Mouse (Mus musculus) cerebellum, postnatal 10 days (tissue): ENCODE results near the gene Ttc41.

Experiments used
- DNase-seq, 2 experiments: peaks; one replicate each; pipeline ENCODE4 v3.0.0; 2021; ENCODE audit warnings: mixed read lengths in 2 of 2

Gene Ttc41

DNA sequence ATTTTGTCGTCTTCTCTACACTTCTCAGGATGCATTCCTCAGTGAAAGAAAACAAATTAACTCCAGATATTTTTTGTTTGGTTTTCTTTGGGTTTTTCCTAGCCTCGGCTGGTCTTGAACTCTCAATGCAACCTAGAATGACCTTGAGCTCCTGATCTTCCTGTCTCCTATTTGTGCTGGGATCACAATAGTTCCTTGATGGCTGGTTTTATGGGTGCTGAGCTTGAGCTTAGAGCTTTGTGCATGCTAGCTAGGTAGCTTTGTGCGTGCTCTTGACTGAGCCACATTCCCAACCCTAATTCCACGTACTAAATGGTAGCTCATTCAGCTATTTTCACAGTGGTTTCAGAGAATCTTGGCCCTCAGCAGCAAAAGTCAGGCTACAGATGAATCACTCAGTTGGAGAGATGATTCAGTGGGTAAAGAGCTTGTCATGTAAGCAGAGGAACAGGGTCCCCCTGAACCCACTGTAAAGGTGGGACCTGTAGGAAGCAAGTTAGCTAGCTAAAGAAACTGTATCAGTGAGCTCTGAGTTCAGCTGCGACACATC is 78.6 kb downstream of the Ttc41 start:
- no peak for DNase-seq

- DNase-seq: no peak
Observed at GRCm38 (mm10) chr10:86785396-86785795, 79.8 kb downstream of the Ttc41 start.

DNA sequence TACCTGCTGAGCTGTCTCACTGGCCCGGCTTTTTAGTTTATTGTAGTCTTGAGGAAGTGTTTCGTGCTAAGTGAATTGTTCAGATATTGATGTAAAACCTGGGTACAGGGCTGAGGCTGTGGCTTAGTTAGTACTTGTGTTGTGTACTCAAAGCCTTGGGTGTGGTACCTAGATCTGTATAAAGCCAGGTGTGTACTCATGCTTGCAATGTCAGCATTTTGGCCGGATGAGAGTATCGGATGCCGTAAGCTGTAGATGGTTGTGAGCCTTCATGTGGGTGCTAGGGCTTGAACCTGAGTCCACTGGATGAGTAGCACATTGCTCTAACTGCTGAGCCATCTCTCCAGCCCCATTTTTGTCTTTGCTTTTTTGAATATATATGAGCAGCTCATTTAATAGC is 80.5 kb downstream of the Ttc41 start:
- DNase-seq: no peak

DNA sequence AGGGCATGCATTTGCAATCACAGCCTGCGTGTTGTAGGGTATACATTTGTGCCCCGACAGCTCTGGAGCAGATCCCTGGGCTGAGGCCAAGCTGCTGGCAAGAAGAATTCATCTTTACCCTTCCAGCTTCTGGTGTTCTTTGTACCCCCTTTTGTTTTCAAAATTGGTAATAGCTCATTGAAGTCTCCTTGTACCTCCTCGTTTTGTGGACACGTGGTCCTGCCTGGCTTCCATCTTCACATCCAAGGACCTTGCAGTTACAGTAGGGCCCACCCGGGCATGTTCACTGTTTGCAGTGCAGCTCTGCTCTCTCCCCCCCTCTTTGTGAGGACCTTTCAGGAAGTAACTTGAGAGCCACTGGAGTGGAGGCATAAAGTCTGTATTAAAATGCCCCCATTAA is 82.6 kb downstream of the Ttc41 start:
- peak in 1 of 2 experiments; percentile 47 for DNase-seq

DNA sequence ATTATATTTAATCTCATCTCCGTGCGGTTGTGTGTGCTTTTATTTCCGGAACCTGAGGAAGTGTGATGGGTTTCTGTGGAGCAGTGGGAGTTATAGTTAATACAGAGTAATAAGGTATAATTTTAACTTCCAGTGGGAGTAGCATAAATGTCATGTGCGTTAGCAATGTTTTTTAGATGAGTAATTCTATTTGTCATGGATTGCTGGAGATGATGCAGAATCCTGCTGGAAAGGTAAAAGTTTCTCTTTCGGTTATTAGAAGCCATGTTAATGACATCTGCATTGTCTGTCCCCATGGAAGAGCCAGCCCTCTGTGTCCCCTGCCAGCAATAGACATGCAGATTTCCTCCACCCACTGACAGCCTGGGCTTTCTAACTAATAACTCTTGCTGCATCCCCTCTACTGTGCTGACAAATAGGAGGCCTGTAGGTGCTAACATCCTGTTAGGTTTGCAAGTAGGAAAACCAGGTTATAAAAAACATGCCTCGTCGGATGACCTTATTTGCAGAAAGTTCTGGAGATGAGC is 83.6 kb downstream of the Ttc41 start:
- DNase-seq: no peak

- no peak for DNase-seq
Observed at GRCm38 (mm10) chr10:86791507-86792184, 86.0 kb downstream of the Ttc41 start.

DNA sequence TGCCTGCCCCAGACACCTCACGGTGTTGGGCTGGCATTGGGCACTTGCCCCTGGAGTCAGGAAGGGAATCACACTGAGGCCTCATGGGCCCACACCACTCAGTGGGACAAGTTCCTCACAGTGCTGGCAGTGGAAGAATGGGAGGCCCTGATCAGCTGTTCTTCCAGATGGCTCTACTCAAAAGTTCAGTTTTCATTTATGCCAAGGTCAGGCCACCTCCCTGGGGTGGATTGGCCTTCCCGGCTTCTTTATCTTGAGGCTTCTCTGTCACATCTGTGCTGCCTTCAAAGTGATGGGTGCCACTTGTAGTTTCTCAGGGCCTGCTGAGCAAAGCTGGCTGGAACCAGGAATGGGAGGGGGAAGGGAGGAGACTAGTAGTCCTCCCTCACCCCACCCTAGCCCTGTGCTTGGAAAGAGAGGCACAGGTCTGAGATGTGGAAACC is 87.9 kb downstream of the Ttc41 start:
- DNase-seq: peak in 1 of 2 experiments; percentile 17

GRCm38 (mm10) chr10:86794196-86794595 is 88.6 kb downstream of the Ttc41 start:
- DNase-seq: no peak

DNA sequence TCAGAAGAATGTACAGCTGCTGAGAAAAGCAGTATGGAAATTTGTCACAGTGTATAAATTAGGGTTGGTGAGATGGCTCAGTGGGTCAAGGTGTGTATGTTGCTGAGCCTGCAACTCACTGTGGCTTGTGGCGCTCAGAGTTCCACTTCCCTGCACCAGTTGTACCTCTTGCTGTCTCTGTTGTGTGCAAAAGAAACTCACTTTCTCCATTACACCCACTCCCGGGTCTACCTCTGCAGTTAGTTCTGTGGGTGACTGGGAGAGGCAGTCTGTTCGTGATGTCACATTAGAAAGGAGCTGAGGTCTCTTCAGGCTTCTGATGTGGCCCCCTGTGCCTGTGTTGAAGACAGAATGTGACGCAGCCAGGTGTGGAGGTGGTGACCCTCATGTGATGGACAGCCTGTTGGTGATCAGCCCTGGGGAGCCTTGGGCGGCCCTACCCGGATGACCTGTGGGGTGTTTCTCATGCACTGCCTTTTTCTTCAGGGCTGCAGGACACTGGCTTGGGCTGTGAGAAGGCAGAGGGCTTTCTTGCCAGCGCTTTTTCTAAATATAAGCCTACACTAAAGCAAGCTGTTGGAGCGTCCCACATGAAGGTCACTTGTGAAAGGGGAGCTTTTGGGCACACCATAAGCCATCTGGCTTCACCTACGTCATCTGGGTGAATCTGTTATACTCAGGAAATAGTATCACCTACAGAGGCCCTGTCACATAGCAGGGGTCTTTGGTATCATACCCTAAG is 89.4 kb downstream of the Ttc41 start:
- no peak for DNase-seq

GRCm38 (mm10) chr10:86796073-86796741 is 90.6 kb downstream of the Ttc41 start:
- no peak for DNase-seq

DNA sequence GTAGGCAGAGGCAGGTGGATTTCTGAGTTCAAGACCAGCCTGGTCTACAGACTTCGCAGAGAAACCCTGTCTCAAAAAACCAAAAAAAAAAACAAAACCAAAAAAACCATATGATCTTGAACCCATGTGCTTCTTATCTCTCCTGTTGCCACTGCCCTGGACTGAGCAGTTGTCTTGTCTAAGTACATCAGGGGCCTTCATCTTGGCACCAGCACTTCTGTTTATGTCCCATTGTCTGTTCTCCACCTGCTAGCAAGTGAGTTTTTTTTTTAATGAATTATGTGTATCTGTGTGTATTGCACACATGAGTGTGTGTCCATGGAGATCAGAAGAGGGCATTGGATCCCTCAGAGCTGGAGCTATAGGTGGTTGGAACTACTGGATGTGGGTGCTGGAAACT is 101.8 kb downstream of the Ttc41 start:
- no peak for DNase-seq

DNA sequence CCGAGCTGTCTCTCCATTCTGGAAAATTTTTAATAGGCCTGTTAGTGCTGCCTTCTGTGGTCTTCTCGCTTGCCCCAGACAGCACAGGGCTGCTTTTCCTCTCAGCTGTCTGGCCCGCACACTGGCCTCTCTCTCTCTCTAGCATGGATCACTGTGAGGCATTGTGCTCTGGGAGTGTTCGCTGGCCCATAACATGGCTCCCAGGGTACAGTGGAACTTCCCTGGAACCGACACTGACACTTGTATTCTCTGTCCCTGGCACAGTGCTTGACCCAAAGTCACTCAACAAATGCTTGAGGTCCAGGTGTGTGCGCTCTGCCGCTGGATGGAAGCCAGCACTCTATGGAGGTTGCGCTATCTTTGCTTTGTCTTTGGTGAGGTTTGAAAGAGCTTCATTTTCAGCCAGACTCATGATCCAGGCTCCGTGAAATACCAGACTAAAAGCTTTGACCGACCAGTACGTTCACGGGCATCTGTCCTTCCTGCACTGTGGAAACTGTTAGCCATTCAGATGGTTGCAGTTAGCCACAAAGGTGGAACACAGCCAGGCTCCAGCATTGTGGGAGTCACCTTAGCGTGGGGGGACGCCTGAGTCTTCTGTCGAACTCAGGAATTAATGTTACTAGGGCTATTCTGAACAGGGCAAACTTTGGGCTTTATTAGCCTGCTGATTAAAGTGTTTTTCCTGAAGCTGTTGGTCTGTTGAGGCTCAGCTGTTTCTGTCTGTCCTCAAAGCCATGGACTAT is 102.6 kb downstream of the Ttc41 start:
- no peak for DNase-seq

DNA sequence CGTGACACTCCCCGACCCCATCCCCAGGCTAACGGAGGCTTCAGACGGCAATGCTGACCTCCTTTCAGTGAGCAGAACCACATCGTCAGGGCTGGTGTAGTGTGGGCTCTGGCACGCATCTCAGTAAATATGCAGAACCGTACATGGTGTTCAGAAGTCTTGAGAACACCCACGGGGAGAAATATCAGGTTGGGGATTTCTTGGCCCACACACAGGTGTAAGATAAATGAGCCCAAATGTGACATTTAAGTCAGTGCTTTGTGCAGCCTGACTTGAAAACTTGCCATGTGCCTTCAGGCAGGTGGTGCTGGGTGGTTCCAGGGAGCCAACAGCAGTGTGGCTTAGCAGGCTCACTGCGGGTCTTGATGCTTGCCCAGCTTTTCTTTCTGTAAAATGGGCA is 104.4 kb downstream of the Ttc41 start:
- DNase-seq: no peak

- DNase-seq: no peak
Observed at GRCm38 (mm10) chr10:86810612-86811011, 105.0 kb downstream of the Ttc41 start.

DNA sequence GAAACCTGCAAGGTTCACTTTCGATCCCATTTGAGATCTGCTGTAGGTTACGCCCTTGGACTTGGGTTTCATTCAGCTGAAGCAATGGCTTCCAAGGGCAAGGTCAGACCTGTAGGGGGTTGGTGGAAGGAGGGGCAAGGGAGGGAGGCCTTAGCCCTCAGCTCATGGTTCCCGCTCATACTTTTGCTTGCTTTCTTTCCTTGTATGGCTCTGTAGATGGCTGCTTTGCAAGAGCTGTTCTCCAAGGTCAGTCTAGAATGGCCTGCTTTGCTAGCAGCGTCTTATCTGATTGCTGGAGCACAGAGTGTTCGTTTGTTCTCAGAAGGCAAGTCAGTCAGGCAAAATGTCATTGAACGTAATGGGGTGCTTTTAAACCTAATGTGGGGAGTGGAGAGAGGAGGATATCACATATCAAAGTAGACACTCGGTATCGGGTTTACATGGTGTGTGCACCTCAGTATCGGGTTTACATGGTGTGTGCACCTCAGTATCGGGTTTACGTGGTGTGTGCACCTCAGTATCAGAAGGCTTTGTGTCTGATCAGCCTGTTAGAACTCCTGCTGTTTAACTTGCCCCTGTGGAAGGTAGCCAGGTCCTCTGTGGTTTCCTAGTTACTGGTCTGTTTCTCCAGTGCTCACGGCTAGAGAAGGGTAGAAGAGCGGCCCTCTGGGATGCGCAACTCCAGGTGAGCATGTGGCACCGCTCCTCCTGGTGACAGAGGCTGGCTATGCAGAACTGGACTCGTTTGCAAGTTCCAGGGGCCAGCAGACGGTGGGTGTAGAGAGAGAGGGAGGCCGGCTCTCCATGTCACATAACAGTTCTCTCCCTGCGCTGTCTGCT is 108.9 kb downstream of the Ttc41 start:
- no peak for DNase-seq

- DNase-seq: no peak
Observed at GRCm38 (mm10) chr10:86815133-86815532, 109.5 kb downstream of the Ttc41 start.

DNA sequence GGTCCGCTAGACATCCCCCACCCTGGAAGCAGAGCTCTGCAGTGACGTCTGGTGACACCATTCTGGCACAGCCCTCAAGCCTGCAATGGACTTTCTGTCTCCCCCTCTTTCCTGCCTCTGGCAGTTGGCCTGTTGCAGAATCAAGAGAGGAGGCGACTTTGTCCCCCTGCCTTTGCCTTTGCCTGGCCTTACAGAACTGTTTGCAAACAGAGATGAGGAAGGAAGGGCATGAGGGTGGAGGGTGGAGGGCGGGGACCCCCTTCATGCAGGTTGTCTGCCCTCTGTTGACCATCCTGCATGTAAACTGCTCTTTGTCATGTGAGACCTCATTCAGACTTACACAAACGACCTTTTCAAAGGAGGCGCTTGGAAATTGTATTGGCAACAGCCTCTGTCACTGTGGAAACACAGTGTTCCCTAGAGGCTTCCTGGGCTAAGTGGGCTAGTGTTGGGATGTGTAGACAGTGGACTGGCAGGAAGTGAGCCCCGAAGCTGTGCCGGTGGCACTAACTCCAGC is 114.1 kb downstream of the Ttc41 start:
- DNase-seq: peak; percentile 62 to 67

DNA sequence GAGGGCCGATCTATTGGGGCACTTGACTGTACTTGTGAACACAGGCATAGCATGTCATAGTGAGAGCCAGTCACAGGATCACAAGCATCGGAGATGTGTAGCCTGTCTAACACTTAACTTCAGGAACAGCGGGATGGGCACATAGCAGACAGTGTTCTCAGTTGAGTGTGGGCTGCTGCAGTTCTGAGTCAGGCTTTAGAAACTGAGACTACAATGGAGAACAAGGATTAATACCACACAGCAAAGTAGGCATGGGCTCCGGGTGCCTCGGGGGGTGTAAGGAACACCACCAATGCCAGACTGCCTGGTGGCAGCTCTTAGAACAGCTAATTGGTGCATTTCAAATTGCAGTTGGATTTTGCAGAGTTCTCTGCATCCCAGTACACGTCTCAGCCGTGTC is 115.4 kb downstream of the Ttc41 start:
- no peak for DNase-seq

DNA sequence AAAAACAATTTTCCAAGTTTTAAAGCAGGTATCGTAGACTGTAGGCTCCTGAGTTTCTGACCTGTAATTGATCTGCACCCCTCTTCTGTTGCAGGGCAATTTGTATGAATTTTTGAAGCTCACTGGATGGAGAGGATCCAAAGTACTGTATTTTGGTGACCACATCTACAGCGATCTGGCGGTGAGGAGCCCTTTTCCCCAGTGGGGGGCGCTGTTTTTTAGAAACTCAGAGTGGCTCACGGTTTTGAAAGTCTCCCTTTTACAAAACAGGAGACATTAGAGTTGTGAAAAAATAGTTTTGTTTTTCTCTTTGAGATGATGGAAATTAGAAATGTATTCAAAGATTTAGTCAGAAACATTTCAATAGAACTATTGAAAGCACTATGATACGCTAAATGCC is 118.5 kb downstream of the Ttc41 start:
- peak in 1 of 2 experiments; percentile 47 for DNase-seq

- DNase-seq: no peak
Observed at GRCm38 (mm10) chr10:86824871-86825270, 119.3 kb downstream of the Ttc41 start.

DNA sequence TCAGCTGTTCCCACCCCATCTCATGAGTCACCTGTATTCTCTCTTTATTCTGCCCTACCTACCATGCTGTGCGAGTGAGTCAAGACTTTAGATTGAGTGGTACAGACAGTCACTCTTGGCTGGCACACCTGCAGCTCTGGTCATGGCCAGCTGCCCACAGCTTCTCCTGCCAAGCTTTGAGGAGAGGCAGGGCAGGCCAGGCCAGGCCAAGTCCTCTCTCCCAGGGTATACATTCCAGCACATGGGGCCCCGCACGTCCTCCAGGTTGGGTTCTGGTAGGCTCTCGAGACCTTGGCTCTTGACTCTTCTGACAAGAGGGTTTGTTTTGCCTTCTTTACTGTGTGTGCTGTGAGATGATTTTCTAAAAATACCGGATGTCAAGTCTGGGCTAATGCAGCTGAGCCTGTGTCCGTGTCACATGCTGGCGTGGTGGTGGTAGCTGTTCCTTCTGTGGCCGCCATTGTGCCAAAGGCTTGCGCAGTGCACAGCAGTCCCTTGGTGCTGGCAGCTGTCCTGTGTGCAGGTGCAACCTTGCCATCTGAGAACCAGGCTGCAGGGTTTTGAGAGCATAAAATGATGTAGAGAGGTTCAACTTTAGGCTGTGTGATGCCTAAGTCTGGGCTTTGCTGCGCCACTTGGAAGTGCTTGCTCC is 120.4 kb downstream of the Ttc41 start:
- DNase-seq: peak; percentile 85 to 86
